Mouse (Mus musculus) cortical plate, adult 2 months (tissue): ENCODE results near the gene Trmu. TPM values are rescaled to one million over a fixed set of nuclear protein-coding genes. Genes with fewer than 3 reads are reported as not detected.
A peak's percentile ranks its signal among the peaks of the same experiment; 100 is the strongest.

ENCODE experiments used
- H3K27ac ChIP-seq: fragments of 200-500 bp; 2 replicates; pipeline ENCODE4 v1.5.1; 2012; ENCODE audit warnings: low read length, control low read depth, inconsistent platforms; ENCODE audit not compliant: insufficient read depth
- H3K4me1 ChIP-seq: fragments of 200-500 bp; 2 replicates; pipeline ENCODE4 v1.6.1; 2011; ENCODE audit warnings: low read length; ENCODE audit not compliant: control insufficient read depth, insufficient read depth
- H3K4me3 ChIP-seq: fragments of 200-500 bp; 2 replicates; pipeline ENCODE4 v1.5.1; 2011; ENCODE audit warnings: mild to moderate bottlenecking, low read length, control low read depth; ENCODE audit not compliant: insufficient read depth
- CTCF ChIP-seq: fragments of 200-500 bp; IDR thresholded peaks from 2 replicates; pipeline ENCODE4 v1.5.1; 2011; ENCODE audit warnings: mild to moderate bottlenecking, control low read depth, low read length; ENCODE audit not compliant: insufficient read depth; ENCODE audit errors: extremely low read depth
- POLR2A ChIP-seq: fragments of 200-500 bp; IDR thresholded peaks from 2 replicates; pipeline ENCODE4 v1.6.1; 2011; ENCODE audit warnings: mild to moderate bottlenecking, low read length, control low read depth; ENCODE audit not compliant: insufficient read depth; ENCODE audit errors: extremely low read depth
- polyA plus RNA-seq: library from polyadenylated mRNA; depleted of rRNA; stranded (reverse); fragments of >200 nt; gene quantifications from 2 replicates; pipeline ENCODE4 v1.2.3, GENCODE M21; 2012

Trmu gene
- polyA plus RNA-seq, 1 experiment = 51.1 TPM

DNA sequence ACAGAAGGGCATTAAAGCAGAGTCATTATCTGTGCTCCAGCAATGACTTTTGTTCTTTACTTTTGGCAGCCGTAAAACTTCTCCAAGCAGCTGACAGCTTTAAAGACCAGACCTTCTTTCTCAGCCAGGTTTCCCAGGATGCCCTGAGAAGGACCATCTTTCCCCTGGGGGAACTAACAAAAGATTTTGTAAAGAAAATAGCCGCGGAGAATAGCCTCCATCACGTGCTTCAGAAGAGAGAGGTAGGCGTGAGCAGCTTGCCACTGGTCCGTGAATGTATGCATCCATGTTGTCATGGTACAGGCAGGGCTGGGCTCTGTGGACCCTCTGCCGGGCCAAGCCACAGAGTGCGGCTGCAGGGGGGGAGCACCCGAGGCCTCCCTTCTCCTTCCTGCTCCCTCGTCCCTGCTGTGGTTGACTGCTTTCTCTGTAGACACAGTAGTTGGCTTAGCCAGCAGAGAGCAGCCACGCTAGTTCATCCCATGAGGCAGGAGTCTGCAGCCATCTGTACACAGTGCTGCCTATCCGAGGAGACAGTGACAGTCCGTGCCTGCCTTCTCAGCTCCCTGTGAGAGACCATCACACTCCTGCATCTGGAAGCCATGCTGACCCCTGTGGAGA, 13.5 kb downstream of the Trmu start:
- H3K27ac ChIP-seq = no peak overlapping the region
- no peaks in the 10 kb centered on the region for H3K4me1 ChIP-seq
- no peak overlapping the region for H3K4me3 ChIP-seq
- TF ChIP-seq POLR2A = no peak
- TF ChIP-seq CTCF = no peak

DNA sequence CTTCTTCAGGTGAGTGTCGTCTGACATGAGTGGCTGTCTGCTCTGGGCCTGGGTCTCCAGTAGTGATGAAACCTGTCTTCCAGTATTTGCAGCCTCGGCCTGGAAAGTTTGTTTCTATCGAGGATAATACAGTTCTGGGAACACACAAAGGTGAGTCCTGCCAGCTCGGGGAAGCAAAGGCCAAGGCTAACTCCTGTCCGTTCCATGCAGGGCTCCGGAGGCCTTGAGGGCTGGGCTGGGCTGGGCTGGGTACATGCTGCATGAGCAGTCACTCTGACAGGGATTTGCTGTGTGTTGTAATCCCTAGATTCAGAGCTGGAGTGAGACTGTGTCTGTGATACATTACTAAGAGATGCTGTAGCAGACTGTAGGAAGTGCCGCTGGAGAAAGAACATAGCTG, 14.8 kb downstream of the Trmu start:
- no peak for TF ChIP-seq POLR2A
- no peak for TF ChIP-seq CTCF
- H3K4me3 ChIP-seq = no peak overlapping the region
- H3K4me1 ChIP-seq = no peaks in the 10 kb centered on the region
- no peak overlapping the region for H3K27ac ChIP-seq

DNA sequence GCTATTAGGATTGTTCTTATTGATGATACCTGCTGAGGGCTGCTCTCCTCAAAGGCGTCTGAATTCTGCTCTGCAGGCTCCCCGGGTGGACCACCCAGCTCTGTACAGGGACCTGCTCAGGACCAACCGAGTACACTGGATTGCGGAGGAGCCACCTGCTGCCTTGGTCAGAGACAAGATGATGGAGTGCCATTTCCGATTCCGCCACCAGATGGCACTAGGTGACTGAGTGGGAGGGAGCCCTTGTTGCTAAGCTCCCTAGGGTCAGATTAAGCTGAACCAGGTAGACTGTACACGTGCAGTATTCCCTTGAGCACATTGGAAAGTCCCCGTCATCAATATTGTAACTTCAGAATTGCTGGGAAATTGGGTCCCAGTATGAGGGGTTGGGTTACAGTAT, 17.2 kb downstream of the Trmu start:
- TF ChIP-seq POLR2A (no peak), CTCF (peak; percentile 96)
- Histone ChIP-seq H3K27ac (no peak overlapping the region), H3K4me1 (no peaks in the 10 kb centered on the region; the same call in 1 of the 2 replicates), H3K4me3 (no peak overlapping the region)

DNA sequence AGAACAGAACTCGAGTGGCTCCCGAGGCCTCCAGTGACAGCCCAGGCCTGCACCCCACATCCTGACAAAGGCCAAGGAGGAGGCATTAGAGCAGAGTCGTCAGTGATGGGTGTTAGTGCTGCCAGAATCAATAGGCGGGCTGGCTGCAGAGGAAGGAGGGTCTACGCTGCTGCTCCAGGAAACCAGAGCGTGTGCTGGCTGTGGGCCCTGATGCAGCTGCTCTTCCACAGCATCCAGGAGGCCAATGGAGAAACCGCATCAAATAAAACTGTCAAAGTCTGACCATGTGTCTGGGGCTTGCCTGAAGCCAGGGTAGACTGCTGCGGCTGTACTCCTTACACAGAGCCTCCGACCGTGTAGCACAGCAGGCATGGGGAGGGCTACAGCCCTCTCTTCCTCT, 18.0 kb downstream of the Trmu start:
- Histone ChIP-seq H3K27ac (no peak overlapping the region), H3K4me3 (no peak overlapping the region), H3K4me1 (no peaks in the 10 kb centered on the region; the same call in 1 of the 2 replicates)
- no peak for TF ChIP-seq CTCF
- no peak for TF ChIP-seq POLR2A

DNA sequence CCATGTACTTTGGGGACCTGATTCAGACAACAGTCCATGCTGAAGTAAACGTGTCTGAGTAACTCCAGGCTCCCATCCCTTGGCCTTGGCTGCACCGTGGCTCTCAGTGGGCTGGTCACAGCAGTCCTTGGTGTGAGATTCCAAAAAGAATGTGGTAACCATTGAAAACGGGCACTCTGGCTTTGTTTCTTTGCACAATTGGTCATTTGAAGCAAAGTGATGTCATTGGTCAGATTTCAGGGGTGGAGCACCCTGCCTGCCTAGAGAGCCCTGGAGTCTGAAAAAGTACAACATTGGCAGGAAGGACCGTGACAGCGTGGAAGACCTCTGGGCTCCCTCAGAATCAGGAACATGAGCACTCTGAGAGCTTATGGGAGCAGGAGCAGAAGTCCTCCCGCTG, 20.3 kb downstream of the Trmu start:
- no peak overlapping the region for H3K27ac ChIP-seq
- TF ChIP-seq POLR2A = no peak
- no peak for TF ChIP-seq CTCF
- H3K4me1 ChIP-seq = no peaks in the 10 kb centered on the region; the same call in 1 of the 2 replicates
- H3K4me3 ChIP-seq = no peak overlapping the region

DNA sequence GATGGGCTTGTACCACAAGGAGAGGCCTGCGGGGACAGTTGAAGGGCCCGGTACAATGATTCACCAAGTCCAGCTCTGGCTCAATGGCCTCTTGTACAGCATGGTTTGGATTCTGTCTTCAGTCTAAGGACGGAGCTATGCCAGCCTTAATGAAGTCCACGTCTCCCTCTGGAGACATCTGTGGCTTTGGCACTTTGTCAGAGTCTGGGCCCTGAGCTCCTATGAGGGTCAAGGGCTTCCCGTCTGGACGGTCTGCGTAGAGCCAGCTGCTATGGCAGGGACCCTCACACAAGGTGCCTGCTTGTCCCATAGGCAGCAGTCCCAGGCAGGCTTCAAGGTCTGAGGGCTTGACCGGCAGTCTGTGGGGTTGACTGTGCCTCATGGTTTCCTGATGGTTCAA, 21.2 kb downstream of the Trmu start:
- H3K27ac ChIP-seq = no peak overlapping the region
- H3K4me3 ChIP-seq = no peak overlapping the region
- TF ChIP-seq POLR2A = no peak
- no peak for TF ChIP-seq CTCF
- no peaks in the 10 kb centered on the region; the same call in 1 of the 2 replicates for H3K4me1 ChIP-seq

DNA sequence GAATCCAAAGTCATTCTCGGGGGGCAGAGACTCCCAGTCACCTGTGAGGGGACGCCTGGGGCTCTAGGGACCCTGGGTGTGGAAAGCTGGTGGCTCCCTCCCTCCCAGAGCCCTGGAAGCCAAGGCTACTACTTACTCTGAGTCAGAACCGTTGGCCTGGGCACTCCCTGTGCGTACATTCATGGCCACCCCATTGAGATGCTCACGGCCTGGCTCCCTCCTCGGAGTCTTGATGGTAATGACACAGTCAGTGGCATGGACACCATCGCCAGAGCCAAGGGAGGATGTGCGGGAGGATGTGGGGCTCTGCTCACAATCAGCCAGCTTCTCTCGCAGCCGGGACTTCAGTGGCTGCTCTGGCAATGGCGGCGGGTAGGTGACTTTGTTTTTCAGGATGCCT, 21.7 kb downstream of the Trmu start:
- H3K4me1 ChIP-seq = no peaks in the 10 kb centered on the region; the same call in 1 of the 2 replicates
- no peak overlapping the region for H3K27ac ChIP-seq
- no peak for TF ChIP-seq POLR2A
- TF ChIP-seq CTCF = no peak
- H3K4me3 ChIP-seq = no peak overlapping the region

DNA sequence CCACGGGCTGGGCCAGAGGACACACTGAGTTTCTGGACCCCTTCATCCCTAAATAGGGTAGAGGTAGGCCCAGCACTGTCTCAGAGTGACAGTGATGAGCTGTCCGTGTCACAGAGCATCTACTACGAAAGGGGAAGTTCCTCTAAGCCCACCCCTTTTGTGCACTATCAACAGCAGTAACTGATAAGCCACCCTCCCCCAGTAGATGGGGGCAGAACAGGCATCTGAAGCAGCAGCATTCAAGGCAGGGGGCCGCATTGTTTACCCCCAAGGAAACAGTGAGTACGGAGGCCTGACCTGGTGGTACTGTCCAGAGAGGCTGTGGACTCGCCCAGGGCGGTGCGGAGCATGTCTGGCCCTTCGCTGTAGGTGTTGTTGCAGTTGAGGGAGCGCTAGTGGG, 23.4 kb downstream of the Trmu start:
- no peak for TF ChIP-seq POLR2A
- TF ChIP-seq CTCF = no peak
- Histone ChIP-seq H3K27ac (no peak overlapping the region), H3K4me3 (no peak overlapping the region), H3K4me1 (no peaks in the 10 kb centered on the region; the same call in 1 of the 2 replicates)

DNA sequence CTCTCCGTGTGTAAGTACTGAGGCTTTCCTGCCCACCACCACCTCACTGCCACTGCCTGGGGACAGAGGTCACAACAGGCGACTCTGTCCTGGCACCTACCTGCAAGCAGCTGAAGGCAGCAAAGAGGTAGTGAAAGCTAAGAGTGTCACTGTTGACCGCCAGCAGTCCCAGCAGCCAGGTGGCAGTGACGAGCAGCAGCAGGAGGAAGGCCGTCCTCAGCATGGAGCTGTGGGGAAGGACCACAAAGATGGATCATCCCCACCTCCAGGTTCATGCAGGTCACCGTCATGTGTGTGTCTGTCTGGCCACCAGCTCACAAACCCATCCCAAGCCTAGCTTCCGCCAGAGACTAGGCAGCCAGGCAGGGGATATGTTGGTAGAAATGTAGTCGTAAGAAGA, 24.7 kb downstream of the Trmu start:
- Histone ChIP-seq H3K4me1 (no peaks in the 10 kb centered on the region; the same call in 1 of the 2 replicates), H3K4me3 (no peak overlapping the region), H3K27ac (no peak overlapping the region)
- peak; percentile 53 for TF ChIP-seq CTCF
- no peak for TF ChIP-seq POLR2A

DNA sequence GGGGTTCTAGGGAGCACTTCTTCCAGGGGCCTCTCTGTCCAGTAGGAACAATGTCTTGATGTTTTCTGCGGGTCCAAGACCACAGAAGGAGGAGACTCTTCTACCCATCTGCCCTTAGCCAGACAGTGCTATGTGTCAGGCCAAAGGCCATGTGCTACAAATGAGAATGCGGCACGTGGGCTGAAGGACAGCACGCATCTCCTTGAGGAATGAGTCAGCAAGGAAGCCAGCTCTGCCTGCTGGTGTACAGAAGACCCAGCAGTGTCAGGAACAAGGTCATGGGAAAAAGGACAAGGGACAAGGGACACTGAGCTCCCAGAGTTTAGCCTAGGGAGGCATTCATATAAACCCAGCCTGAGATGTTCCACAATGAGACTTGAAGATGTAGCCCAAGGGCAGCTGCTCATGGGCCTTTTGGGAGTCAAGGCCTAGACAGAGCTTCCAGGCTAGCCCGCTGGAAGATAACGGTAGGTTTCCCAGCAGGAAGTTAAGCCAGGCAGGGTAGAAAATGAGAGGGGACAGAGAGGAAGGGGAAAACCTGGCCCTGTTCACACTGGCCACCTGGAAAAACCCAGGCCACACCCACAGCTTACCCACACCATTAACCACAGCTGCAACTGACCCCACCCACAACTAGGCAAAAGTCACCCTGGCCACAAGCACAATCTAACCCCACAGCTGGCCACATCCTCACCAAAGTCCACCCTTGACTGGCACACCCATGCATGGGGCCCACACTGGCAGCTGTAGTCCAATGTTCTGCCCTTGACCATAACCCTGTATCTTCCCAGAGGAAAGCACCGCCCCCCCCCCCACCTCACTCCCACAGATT, 29.8 kb downstream of the Trmu start:
- TF ChIP-seq CTCF (no peak), POLR2A (no peak)
- no peak overlapping the region for H3K4me3 ChIP-seq
- H3K27ac ChIP-seq = no peak overlapping the region
- no peaks in the 10 kb centered on the region for H3K4me1 ChIP-seq
